Mouse (Mus musculus): ENCODE results near the gene Lpp. TPM values are rescaled to one million over a fixed set of nuclear protein-coding genes. Genes with fewer than 3 reads are reported as not detected.

Gene Lpp
- polyA plus RNA-seq, 1 experiment: 0.09 TPM

GRCm38 (mm10) chr16:24398476-24398875 is 5.2 kb downstream of the Lpp start:
- peaks cover 27% of the 10 kb centered on the region for H3K27me3 ChIP-seq (replicated peaks)
- H3K36me3 ChIP-seq (replicated peaks; ENCODE audit: low read length): no peaks in the 10 kb centered on the region
- H3K4me1 ChIP-seq: peaks cover 8% of the 10 kb centered on the region; the same call in 1 of the 2 replicates
- TF ChIP-seq FLI1 (IDR thresholded peaks at IDR 0.05; ENCODE audit: low read length): no peak
- TF ChIP-seq GATA1 (IDR thresholded peaks at IDR 0.05; ENCODE audit: borderline replicate concordance, low read length): no peak
- H3K9me3 ChIP-seq: no peaks in the 10 kb centered on the region
- no peak overlapping the region for H3K4me3 ChIP-seq (replicated peaks)

GRCm38 (mm10) chr16:24398893-24399292 is 5.6 kb downstream of the Lpp start:
- H3K36me3 ChIP-seq (replicated peaks; ENCODE audit: low read length): no peaks in the 10 kb centered on the region
- H3K9me3 ChIP-seq: no peaks in the 10 kb centered on the region
- peaks cover 23% of the 10 kb centered on the region for H3K27me3 ChIP-seq (replicated peaks)
- H3K4me1 ChIP-seq: peaks cover 4% of the 10 kb centered on the region; the same call in 1 of the 2 replicates
- H3K4me3 ChIP-seq (replicated peaks): no peak overlapping the region
- no peak for TF ChIP-seq GATA1 (IDR thresholded peaks at IDR 0.05; ENCODE audit: borderline replicate concordance, low read length)
- no peak for TF ChIP-seq FLI1 (IDR thresholded peaks at IDR 0.05; ENCODE audit: low read length)

GRCm38 (mm10) chr16:24399524-24399923 is 6.2 kb downstream of the Lpp start:
- Histone ChIP-seq H3K27me3 (replicated peaks) (peaks cover 17% of the 10 kb centered on the region), H3K4me1 (0 out of 2 replicates have a peak, but pooled peaks cover under 1% of the 10 kb centered on the region), H3K36me3 (replicated peaks; ENCODE audit: low read length) (no peaks in the 10 kb centered on the region), H3K4me3 (replicated peaks) (no peak overlapping the region), H3K9me3 (peaks cover 3% of the 10 kb centered on the region; the same call in 1 of the 2 replicates)
- TF ChIP-seq GATA1 (IDR thresholded peaks at IDR 0.05; ENCODE audit: borderline replicate concordance, low read length) (no peak), FLI1 (IDR thresholded peaks at IDR 0.05; ENCODE audit: low read length) (no peak)

DNA sequence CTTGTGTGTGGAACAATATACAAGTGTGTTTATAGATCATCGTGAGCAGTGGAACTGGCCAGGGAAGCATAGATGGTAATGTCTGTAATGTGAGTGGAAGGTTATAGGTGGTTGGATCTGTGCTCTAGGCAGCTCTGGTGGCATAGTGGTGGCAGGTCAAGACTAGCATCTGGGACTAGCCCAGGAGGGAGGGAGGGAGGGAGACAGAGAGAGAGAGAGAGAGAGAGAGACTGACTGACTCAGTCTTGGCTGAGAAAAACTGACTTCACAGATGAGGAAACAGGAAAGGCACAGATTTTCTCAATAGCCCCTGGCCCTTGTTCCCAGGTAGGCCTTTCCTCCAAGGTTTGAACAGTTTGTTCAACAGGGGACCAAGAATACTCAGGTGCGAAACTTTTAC is 7.5 kb downstream of the Lpp start:
- peaks cover 12% of the 10 kb centered on the region for H3K27me3 ChIP-seq (replicated peaks)
- H3K36me3 ChIP-seq (replicated peaks; ENCODE audit: low read length): no peaks in the 10 kb centered on the region
- peaks cover 8% of the 10 kb centered on the region; the same call in 1 of the 2 replicates for H3K9me3 ChIP-seq
- no peak overlapping the region for H3K4me3 ChIP-seq (replicated peaks)
- H3K4me1 ChIP-seq: no peaks in the 10 kb centered on the region
- TF ChIP-seq FLI1 (IDR thresholded peaks at IDR 0.05; ENCODE audit: low read length): no peak
- TF ChIP-seq GATA1 (IDR thresholded peaks at IDR 0.05; ENCODE audit: borderline replicate concordance, low read length): no peak

GRCm38 (mm10) chr16:24402801-24403200 is 9.5 kb downstream of the Lpp start:
- H3K4me1 ChIP-seq: no peaks in the 10 kb centered on the region
- H3K4me3 ChIP-seq (replicated peaks): no peak overlapping the region
- H3K27me3 ChIP-seq (replicated peaks): peaks cover 5% of the 10 kb centered on the region
- no peak for TF ChIP-seq FLI1 (IDR thresholded peaks at IDR 0.05; ENCODE audit: low read length)
- TF ChIP-seq GATA1 (IDR thresholded peaks at IDR 0.05; ENCODE audit: borderline replicate concordance, low read length): no peak
- H3K9me3 ChIP-seq: peaks cover 17% of the 10 kb centered on the region
- no peaks in the 10 kb centered on the region for H3K36me3 ChIP-seq (replicated peaks; ENCODE audit: low read length)

GRCm38 (mm10) chr16:24403733-24404380 is 10.6 kb downstream of the Lpp start:
- TF ChIP-seq FLI1 (IDR thresholded peaks at IDR 0.05; ENCODE audit: low read length): no peak
- TF ChIP-seq GATA1 (IDR thresholded peaks at IDR 0.05; ENCODE audit: borderline replicate concordance, low read length): no peak

GRCm38 (mm10) chr16:24406521-24406920 is 13.2 kb downstream of the Lpp start:
- Histone ChIP-seq H3K36me3 (replicated peaks; ENCODE audit: low read length) (no peaks in the 10 kb centered on the region), H3K27me3 (replicated peaks) (peaks cover 3% of the 10 kb centered on the region), H3K4me1 (no peaks in the 10 kb centered on the region), H3K9me3 (peaks cover 17% of the 10 kb centered on the region), H3K4me3 (replicated peaks) (no peak overlapping the region)
- no peak for TF ChIP-seq GATA1 (IDR thresholded peaks at IDR 0.05; ENCODE audit: borderline replicate concordance, low read length)
- no peak for TF ChIP-seq FLI1 (IDR thresholded peaks at IDR 0.05; ENCODE audit: low read length)

More at GRCm38 (mm10) chr16:24403733-24404380, 10.6 kb downstream of the Lpp start:
- Histone ChIP-seq H3K4me1 (no peaks in the 10 kb centered on the region), H3K4me3 (replicated peaks) (no peak overlapping the region), H3K36me3 (replicated peaks; ENCODE audit: low read length) (no peaks in the 10 kb centered on the region), H3K27me3 (replicated peaks) (peaks cover 3% of the 10 kb centered on the region), H3K9me3 (peaks cover 17% of the 10 kb centered on the region)

DNA sequence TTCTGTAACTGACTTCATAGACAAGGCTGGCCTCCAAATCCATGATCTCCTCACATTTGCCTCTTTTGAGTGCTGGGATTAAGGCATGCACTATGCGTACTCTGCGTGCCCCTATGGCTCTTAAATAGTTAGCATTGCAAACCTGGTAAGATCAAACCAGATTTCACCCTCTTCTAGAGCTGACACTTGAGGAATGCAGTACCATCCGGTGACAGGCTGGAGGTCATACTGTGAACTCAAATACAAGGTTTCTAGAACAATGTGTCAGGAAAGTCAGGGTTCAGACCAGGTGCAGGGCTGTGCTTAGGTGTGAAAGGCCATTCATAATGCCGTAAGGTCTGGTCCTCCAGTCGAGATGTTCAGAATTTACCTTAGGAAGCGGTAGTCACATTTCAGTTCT is 18.0 kb downstream of the Lpp start:
- Histone ChIP-seq H3K9me3 (peaks cover 9% of the 10 kb centered on the region), H3K36me3 (replicated peaks; ENCODE audit: low read length) (no peaks in the 10 kb centered on the region), H3K4me1 (peaks cover 6% of the 10 kb centered on the region), H3K27me3 (replicated peaks) (peaks cover 11% of the 10 kb centered on the region), H3K4me3 (replicated peaks) (no peak overlapping the region)
- TF ChIP-seq FLI1 (IDR thresholded peaks at IDR 0.05; ENCODE audit: low read length) (no peak), GATA1 (IDR thresholded peaks at IDR 0.05; ENCODE audit: borderline replicate concordance, low read length) (no peak)

GRCm38 (mm10) chr16:24412193-24412592 is 18.9 kb downstream of the Lpp start:
- Histone ChIP-seq H3K4me3 (replicated peaks) (no peak overlapping the region), H3K36me3 (replicated peaks; ENCODE audit: low read length) (no peaks in the 10 kb centered on the region), H3K4me1 (peaks cover 6% of the 10 kb centered on the region), H3K27me3 (replicated peaks) (peaks cover 11% of the 10 kb centered on the region), H3K9me3 (no peaks in the 10 kb centered on the region)
- TF ChIP-seq GATA1 (IDR thresholded peaks at IDR 0.05; ENCODE audit: borderline replicate concordance, low read length): no peak
- TF ChIP-seq FLI1 (IDR thresholded peaks at IDR 0.05; ENCODE audit: low read length): no peak

DNA sequence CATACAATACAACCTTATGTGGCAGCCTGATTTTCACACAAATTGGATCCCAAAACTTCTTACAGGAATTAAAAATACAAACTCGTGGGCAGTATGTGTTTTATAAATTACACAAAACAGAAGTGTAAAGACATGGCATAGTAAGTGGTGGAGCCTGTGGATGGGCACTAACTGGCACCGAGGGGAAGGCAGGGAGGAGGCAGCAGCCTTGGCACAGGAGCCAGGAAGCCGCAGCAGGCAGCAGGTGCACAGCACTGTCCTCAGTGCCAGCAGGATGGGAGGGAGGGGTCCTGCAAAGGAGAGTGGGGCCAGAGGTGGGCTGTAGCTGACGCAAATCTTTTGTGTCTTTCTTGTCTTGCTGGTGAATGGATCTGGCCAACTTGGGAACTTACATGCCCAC is 19.8 kb downstream of the Lpp start:
- peak overlapping the region; percentile 26 for H3K4me3 ChIP-seq (replicated peaks)
- TF ChIP-seq GATA1 (IDR thresholded peaks at IDR 0.05; ENCODE audit: borderline replicate concordance, low read length): no peak
- no peak for TF ChIP-seq FLI1 (IDR thresholded peaks at IDR 0.05; ENCODE audit: low read length)
- H3K4me1 ChIP-seq: peaks cover 6% of the 10 kb centered on the region
- peaks cover 11% of the 10 kb centered on the region for H3K27me3 ChIP-seq (replicated peaks)
- H3K36me3 ChIP-seq (replicated peaks; ENCODE audit: low read length): no peaks in the 10 kb centered on the region
- H3K9me3 ChIP-seq: no peaks in the 10 kb centered on the region

Data from megakaryocyte, embryonic 14.5 days (primary cell).